Mouse (Mus musculus) cerebellum, postnatal 10 days (tissue): ENCODE measurements around the gene Mylk.

Experiments used
- DNase-seq, 2 experiments: peaks; one replicate each; pipeline ENCODE4 v3.0.0; 2021; ENCODE audit warnings: mixed read lengths in 2 of 2

The Mylk gene

GRCm38 (mm10) chr16:34917373-34917900, 172.4 kb downstream of the Mylk start:
- no peak for DNase-seq

DNA sequence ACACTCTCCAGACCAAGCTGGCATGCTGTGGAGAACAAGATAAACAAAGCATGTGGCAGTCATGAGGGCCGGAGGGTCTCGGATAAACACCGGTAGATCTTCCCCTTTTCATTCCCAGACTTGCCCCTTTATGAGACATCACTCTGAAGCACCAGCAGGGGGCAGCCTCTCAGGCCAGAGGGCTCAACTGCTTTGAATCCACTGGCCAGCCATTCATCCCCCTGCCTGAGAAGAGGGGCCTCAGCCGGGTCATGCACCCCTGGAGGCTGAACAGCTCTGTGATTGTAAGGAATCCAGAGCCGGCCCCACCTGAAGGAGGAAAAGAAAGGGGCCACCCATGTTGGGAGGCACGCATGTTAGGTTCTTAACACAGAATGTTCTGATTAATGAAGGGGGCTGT, 175.2 kb downstream of the Mylk start:
- peak; percentile 66 to 67 for DNase-seq

DNA sequence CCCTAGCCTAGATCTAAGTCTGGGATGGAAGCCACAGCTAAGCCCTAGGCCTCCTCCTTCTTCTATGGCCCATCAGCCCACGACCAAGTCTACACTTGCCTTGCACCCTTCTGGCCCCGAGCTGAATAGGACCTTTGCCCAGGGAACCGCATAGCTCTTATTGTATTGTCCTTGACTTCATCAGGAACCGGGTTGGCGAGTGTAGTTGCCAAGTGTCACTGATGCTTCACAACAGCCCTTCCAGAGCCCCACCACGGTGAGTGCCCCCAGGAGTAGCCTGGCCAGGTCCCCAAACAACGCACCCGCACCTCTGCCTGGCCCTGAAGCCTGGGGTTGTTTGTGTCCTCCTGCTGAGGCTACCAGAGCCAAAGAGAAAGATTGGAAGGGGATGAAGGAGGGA, 175.9 kb downstream of the Mylk start:
- no peak for DNase-seq

GRCm38 (mm10) chr16:34921319-34921718, 176.3 kb downstream of the Mylk start:
- DNase-seq = no peak

DNA sequence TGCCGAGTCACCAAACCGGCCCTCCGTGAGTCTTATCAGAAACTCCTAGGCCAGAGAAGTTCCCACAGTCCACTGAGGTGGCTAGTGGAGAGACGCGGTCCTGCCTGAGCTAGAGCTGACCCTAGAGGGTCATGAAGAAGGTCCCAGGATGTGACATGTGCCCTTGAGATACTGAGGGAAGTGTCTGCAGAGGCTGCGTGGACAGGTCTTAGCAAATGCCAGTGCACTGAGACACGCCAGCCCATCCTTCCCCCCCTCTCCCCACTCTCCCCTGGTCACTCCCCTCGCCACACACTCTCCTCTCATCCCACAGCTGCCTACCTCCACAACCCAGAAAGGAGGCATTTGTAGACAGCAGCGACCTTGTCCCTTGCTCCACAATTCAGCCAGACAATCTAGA, 178.6 kb downstream of the Mylk start:
- DNase-seq = no peak

DNA sequence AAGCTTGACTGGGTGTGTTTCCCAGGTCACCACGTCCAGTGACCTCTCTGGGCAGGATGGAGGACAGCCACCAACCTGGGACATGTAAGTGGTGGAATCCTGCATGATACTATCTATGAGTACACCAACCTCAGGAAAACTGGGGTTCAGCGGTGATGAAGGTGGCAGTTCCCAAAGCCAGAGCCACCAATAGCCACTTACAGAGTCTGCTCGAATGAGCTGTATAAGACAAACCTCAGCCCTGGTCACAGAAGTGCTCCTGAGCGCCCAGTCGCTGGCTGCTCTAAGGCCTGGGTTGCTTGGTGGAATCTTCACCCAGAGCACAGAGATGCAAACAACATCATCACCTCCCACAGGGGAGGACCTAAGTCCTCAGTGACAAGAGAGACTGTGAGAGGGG, 179.3 kb downstream of the Mylk start:
- DNase-seq = no peak

DNA sequence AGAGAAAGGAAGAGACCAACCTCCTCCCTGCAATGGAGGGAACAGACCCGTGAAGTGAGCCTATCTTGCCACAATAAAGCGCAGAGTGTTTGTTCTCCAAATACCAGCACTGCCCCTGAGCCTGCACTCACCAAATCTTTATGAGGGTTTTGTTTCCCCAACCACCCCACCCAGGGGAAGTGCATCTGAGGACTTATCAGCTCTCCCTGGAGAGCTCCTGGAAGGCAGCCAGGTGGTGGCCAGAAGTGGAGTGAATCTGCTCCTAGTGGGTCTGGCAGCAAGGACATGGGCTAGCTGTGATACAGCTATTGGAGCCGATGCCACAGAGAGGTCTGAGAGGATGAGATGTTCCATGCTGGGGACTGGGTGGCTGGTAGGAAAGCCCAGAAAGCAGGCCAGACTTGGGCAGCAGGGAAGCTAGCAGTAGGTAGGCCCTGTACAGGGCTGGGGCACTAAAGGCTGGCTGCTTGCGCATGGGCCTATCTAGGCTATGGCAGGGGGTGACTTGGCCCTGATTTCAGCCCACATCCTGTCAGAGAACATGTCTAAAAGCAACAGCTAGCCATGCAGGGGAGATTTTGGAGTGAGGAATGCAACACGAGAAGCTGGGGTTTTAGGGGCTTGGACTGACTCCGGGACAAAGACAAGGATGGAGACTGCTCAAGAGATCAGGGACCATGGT, 180.1 kb downstream of the Mylk start:
- DNase-seq = peak; percentile 45 to 53

GRCm38 (mm10) chr16:34926531-34927435, 181.8 kb downstream of the Mylk start:
- DNase-seq = no peak

DNA sequence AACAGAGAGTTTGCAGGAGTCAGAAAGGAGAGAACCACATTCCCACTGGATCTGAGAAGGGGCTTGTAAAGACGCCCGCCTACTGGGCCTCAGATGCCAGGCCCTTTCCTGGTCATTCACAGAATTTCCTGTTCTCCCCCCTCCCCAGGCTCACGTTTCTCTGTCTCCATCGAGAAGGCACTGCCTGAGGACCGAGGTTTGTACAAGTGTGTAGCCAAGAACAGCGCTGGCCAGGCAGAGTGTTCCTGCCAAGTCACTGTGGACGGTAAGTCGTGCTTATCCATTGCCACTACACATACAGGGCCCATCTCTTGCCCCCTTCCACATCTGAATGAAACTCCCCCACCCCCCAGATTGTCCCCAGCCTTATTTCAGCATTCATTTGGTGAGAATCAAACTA, 184.7 kb downstream of the Mylk start:
- DNase-seq = no peak

GRCm38 (mm10) chr16:34930110-34930509, 185.1 kb downstream of the Mylk start:
- no peak for DNase-seq

GRCm38 (mm10) chr16:34931306-34931705, 186.3 kb downstream of the Mylk start:
- DNase-seq = no peak

DNA sequence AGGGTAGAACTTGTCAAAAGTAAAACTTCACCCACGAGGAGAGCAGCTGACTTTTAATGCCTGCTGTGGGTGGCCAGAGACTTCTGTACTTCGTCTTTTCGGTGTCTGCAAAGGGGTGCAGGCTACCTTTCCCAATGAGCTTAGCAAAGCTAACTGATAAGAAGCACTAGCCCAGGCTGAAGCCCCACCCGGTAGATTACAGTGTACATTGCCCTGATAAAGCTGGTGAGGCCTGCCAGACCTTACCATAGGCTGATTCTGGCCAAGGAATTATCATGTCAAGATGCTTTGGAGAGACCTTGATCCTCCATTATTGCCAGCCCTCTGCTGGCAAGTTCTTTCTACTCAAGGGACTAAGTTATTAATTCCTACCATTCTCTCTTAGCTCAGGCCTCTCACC, 188.2 kb downstream of the Mylk start:
- DNase-seq = no peak

GRCm38 (mm10) chr16:34934486-34934885, 189.5 kb downstream of the Mylk start:
- no peak for DNase-seq

GRCm38 (mm10) chr16:34935514-34936338, 190.7 kb downstream of the Mylk start:
- no peak for DNase-seq

DNA sequence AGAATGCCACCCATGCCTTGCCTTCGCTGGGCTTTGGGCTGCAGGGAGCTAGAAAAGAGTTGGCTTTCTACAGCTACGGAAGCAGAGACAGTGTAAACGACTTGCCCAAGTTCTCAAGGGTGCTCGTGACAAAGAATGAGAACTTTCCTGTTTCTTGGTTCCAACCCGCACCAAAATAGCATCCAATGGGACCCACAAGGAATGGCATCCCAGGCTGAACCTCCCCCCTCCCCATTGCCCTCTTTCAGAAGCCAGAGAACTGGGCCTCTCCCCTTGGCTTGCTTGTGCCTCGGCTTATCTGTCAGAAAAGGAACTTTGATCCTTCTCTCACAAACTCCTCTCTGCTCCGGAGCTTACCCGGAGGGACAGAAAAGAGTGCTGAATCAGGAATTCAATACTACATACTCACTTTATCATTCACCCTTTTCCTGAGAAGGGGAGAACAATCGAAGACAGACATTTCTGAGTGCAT, 191.4 kb downstream of the Mylk start:
- DNase-seq = no peak

GRCm38 (mm10) chr16:34937611-34938010, 192.6 kb downstream of the Mylk start:
- peak; percentile 60 to 65 for DNase-seq

DNA sequence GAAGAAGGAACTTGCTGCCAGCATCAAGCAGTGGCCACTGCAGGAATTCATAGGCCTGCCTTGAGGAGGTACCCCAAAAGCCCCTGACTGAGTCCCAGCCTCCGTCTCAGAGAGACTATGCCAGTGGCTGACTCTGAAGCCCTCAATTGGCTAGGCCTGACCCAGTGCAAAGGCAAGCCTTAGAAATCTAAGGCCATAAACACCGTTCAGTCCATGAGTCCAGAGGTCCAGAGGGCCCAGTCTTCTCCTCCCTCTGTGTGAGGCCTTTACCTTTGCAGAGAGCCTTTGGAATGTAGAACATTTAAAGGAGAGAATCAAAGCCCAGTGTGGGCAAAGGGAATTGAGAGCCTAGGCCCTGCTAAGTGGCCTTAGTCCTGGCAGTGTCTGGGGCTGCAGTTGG, 193.2 kb downstream of the Mylk start:
- DNase-seq = no peak

DNA sequence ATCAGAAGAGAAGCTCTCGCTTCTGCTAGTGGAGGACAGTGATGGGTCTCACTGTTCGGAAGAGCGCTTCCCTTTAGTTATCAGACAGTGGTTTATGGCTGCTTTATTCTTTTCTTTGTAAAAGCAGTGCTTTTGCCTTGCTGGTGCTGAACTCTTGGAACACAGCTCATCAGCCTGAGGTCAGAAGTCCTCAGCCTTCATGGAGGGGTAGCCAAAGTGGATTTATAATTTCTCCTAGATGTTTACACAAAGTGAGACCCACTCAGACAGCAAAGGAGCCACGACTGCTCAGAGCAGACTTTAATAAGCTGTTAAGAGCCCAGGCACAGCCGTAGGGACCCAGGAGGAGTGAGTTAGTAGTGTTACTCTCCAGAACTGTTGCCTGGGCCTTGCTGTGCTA, 194.9 kb downstream of the Mylk start:
- no peak for DNase-seq

- DNase-seq = peak; percentile 29 to 33
Measured at GRCm38 (mm10) chr16:34940363-34940762, 195.4 kb downstream of the Mylk start.

DNA sequence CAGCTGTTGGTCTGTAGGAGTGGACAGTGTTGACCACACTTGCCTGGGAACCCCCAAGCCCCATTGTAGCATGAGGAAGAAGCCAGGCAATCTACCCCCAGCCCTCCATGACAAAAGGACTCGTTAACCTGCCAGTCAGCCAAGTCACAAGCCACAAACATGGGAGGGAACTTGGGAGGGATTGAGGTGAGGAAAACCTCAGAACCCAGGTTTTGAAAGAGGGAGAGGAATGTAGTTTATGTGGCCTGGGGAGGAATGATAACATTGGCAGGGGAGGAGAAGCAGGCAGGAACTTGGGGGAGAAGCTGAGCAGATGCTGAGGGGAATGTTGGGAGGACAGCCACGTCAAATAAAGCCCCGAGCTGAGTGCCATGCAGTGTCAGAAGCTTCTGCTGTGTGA, 196.9 kb downstream of the Mylk start:
- no peak for DNase-seq

DNA sequence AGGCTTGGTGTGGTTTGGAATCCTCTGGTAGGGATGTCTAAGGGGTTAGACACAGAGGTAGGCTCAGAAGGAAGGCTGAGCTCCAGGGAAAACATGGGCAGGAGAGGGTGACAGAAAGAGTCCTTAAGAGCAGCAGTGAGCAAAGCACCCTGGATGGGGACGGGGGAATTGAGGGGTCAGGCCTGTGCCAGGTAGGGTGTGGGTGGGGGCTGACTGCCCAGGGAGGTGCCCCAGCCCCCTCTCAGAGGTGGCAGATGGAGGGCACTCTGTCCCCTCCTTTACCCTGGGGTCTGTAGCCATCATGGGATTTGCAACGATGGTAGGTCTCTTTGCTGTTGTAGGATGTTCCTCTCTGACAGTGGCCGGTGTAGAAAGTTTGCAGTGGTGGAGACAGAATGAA, 201.3 kb downstream of the Mylk start:
- DNase-seq = no peak

- DNase-seq = no peak
Measured at GRCm38 (mm10) chr16:34950935-34951334, 205.9 kb downstream of the Mylk start.

- no peak for DNase-seq
Measured at GRCm38 (mm10) chr16:34952254-34952653, 207.2 kb downstream of the Mylk start.
